Mouse (Mus musculus): ENCODE data around the gene Hyal2.

GRCm38 (mm10) chr9:107555031-107555457 lies 12.7 kb upstream of the Hyal2 start:
- TF ChIP-seq POLR2A (IDR thresholded peaks at IDR 0.05; ENCODE audit: insufficient read depth, low read depth, low read length): peak; percentile 83
- TF ChIP-seq CTCF (IDR thresholded peaks at IDR 0.05): no peak
